Mouse (Mus musculus): Measurements from ENCODE around the gene Slc25a35. TPM values are rescaled to one million over a fixed set of nuclear protein-coding genes. Genes with fewer than 3 reads are reported as not detected.
"Not testable (repeated sequence)": the region's sequence is repeated elsewhere in the genome, so short reads cannot be mapped to it uniquely, and the experiment has no call there.

Gene Slc25a35
- 1.4 and 2.1 TPM in 2 replicates for polyA plus RNA-seq (2015; fragmentation: Nextera tagmentation; extraction: Ambion mirVana)

GRCm38 (mm10) chr11:68967337-68968282, at the start of gene Slc25a35:
Slc25a35 (plus strand) TSS chr11:68968131.
- H3K4me1 ChIP-seq: peaks cover 41% of the 10 kb centered on the region
- H3K4me2 ChIP-seq: peak within 1 kb of the TSS; percentile 96
- peak; percentile 85 for ATAC-seq (ENCODE audit: extremely low read depth, insufficient number of reproducible peaks, low FRiP score, low TSS enrichment)
- H3K27ac ChIP-seq (replicated peaks): peak within 1 kb of the TSS; percentile 48; the same call in 1 of the 2 replicates
- no peaks in the 10 kb centered on the region for H3K9me3 ChIP-seq
- peak within 1 kb of the TSS; percentile 79 for H3K9ac ChIP-seq
- H3K36me3 ChIP-seq: no peaks in the 10 kb centered on the region
- peak within 1 kb of the TSS; percentile 71 for H3K4me3 ChIP-seq
- peaks cover 8% of the 10 kb centered on the region; the same call in 1 of the 2 replicates for H3K27me3 ChIP-seq (replicated peaks)
- WGBS: under 1% methylated on average over 50 of the region's 50 CpGs

DNA sequence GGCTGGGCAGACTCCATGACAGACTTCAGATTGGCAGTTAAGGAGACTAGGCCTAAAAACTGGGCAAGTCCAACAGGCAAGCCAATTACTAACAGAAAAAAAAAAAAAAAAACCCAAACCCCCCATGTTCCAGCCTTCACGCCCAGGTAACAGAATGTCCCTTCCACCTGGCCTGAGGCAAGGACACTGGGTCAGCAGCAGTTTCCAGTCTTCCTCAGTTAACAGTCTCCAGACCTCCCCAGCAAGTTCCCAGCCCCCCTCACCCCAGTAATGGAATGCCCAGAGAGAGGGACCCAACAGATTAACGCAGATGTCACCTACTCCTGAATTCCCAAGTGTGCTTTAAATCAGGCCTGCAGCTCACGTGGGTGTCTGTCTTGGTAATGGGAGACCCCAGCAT, 44.7 kb upstream of the Slc25a35 start:
- Histone ChIP-seq H3K4me3 (no peak overlapping the region), H3K4me2 (no peak overlapping the region), H3K9ac (no peak overlapping the region), H3K36me3 (no peaks in the 10 kb centered on the region), H3K4me1 (no peaks in the 10 kb centered on the region), H3K27me3 (replicated peaks) (peaks cover 5% of the 10 kb centered on the region; the same call in 1 of the 2 replicates), H3K27ac (replicated peaks) (no peak overlapping the region), H3K9me3 (no peaks in the 10 kb centered on the region)
- 62% methylated on average over 3 of the region's 3 CpGs for WGBS
- ATAC-seq (ENCODE audit: extremely low read depth, insufficient number of reproducible peaks, low FRiP score, low TSS enrichment): no peak

- no peak for ATAC-seq (ENCODE audit: extremely low read depth, insufficient number of reproducible peaks, low FRiP score, low TSS enrichment)
- peaks cover 5% of the 10 kb centered on the region; the same call in 1 of the 2 replicates for H3K27me3 ChIP-seq (replicated peaks)
- H3K4me3 ChIP-seq: no peak overlapping the region
- H3K9me3 ChIP-seq: no peaks in the 10 kb centered on the region
- WGBS: 71% methylated on average over 2 of the region's 2 CpGs
- no peak overlapping the region for H3K4me2 ChIP-seq
- no peak overlapping the region for H3K9ac ChIP-seq
- H3K27ac ChIP-seq (replicated peaks): no peak overlapping the region
- H3K36me3 ChIP-seq: no peaks in the 10 kb centered on the region
- no peaks in the 10 kb centered on the region for H3K4me1 ChIP-seq
Measured at GRCm38 (mm10) chr11:68924749-68925148, 43.2 kb upstream of the Slc25a35 start.

DNA sequence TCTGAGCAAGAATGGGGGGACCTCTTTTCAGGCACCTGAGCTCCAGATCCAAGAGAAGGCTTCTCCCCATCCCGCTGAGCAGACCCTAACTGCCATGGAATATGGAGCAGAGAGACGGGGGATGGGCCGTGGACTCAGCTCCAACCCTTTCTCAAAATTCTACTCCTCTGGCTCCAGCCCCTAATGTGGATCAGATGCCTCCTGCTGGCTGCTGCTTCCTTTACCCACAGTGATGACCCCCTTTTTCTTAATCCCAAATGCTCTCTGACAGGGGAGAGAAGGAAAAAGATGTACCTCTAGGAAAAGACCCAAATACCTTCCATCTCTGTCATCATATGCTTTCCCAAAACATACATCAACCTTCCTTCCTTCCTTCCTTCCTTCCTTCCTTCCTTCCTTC, 41.0 kb upstream of the Slc25a35 start, which contains the start of gene Odf4:
Odf4 (minus strand) TSS at position 101 of the 400 bp plus-strand sequence.
- Histone ChIP-seq H3K4me3 (no peak within 1 kb of the TSS), H3K9ac (no peak within 1 kb of the TSS), H3K9me3 (no peaks in the 10 kb centered on the region), H3K4me1 (no peaks in the 10 kb centered on the region), H3K27me3 (replicated peaks) (peaks cover 4% of the 10 kb centered on the region; the same call in 1 of the 2 replicates), H3K36me3 (no peaks in the 10 kb centered on the region), H3K4me2 (no peak within 1 kb of the TSS), H3K27ac (replicated peaks) (no peak within 1 kb of the TSS)
- ATAC-seq (ENCODE audit: extremely low read depth, insufficient number of reproducible peaks, low FRiP score, low TSS enrichment): no peak
- WGBS: 74% methylated on average over 3 of the region's 3 CpGs

DNA sequence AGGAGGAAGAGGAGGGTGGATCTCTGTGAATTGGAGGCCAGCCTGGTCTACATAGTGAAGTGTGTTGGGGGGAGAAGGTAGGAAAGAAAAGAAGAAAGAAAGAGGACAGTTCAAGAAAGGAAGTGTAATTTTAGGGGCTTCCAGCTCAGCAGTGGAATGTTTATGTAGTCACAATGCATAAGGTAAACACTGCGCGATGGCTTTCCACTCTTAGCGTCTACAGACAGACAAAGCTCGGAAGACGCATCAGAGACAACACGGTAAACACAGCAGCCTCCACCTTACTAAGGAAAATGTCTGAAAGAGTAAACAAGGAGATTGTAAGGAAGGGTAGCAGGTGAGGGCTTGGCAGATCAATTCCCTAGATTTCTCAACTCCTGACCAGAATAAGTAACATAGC, 38.0 kb upstream of the Slc25a35 start:
- 63% methylated on average over 6 of the region's 6 CpGs for WGBS
- no peaks in the 10 kb centered on the region for H3K4me1 ChIP-seq
- H3K36me3 ChIP-seq: no peaks in the 10 kb centered on the region
- no peak overlapping the region for H3K9ac ChIP-seq
- H3K27me3 ChIP-seq (replicated peaks): no peaks in the 10 kb centered on the region; the same call in 1 of the 2 replicates
- no peaks in the 10 kb centered on the region for H3K9me3 ChIP-seq
- no peak overlapping the region for H3K4me2 ChIP-seq
- no peak overlapping the region for H3K4me3 ChIP-seq
- ATAC-seq (ENCODE audit: extremely low read depth, insufficient number of reproducible peaks, low FRiP score, low TSS enrichment): no peak
- no peak overlapping the region for H3K27ac ChIP-seq (replicated peaks)

DNA sequence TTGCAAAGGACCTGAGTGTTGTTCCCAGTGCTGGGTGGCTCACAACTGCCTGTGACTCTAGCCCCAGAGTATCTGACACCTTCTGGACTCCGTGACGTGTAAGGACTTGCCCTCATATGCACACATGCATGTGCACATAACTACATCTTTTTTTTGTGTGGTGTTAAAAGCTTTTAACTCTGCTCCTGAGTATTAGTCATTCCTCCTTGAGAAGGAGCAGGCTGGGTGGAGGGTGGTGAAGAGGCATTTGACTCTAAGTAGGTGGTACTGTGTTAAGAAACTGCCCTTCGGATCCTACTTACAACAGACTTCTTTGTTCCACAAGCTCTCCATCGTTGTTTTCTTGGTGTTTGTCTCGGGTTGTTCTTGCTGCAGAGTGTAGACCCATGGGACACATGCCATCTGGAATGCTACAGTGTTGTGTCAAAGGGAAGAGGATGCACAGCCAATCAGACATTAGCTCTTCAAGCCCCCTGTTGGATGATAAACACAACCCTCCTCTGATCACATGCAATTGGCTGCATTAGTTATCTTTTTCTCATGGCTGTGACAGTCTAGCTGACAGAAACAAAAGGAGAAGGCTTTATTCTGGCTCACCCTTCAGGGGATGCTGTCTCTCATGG, 33.9 kb upstream of the Slc25a35 start:
- Histone ChIP-seq H3K9ac (no peak overlapping the region), H3K4me1 (no peaks in the 10 kb centered on the region), H3K4me3 (no peak overlapping the region), H3K36me3 (no peaks in the 10 kb centered on the region), H3K27ac (replicated peaks) (no peak overlapping the region), H3K27me3 (replicated peaks) (no peaks in the 10 kb centered on the region), H3K9me3 (no peaks in the 10 kb centered on the region), H3K4me2 (no peak overlapping the region)
- 71% methylated on average over 5 of the region's 5 CpGs for WGBS
- ATAC-seq (ENCODE audit: extremely low read depth, insufficient number of reproducible peaks, low FRiP score, low TSS enrichment): no peak

GRCm38 (mm10) chr11:68936951-68937350, 31.0 kb upstream of the Slc25a35 start:
- not testable (repeated sequence) for H3K27me3 ChIP-seq (replicated peaks); H3K36me3 ChIP-seq; H3K4me1 ChIP-seq; H3K9ac ChIP-seq; H3K4me3 ChIP-seq; ATAC-seq (ENCODE audit: extremely low read depth, insufficient number of reproducible peaks, low FRiP score, low TSS enrichment); H3K9me3 ChIP-seq; H3K27ac ChIP-seq (replicated peaks); H3K4me2 ChIP-seq
- 79% methylated on average over 4 of the region's 4 CpGs for WGBS

DNA sequence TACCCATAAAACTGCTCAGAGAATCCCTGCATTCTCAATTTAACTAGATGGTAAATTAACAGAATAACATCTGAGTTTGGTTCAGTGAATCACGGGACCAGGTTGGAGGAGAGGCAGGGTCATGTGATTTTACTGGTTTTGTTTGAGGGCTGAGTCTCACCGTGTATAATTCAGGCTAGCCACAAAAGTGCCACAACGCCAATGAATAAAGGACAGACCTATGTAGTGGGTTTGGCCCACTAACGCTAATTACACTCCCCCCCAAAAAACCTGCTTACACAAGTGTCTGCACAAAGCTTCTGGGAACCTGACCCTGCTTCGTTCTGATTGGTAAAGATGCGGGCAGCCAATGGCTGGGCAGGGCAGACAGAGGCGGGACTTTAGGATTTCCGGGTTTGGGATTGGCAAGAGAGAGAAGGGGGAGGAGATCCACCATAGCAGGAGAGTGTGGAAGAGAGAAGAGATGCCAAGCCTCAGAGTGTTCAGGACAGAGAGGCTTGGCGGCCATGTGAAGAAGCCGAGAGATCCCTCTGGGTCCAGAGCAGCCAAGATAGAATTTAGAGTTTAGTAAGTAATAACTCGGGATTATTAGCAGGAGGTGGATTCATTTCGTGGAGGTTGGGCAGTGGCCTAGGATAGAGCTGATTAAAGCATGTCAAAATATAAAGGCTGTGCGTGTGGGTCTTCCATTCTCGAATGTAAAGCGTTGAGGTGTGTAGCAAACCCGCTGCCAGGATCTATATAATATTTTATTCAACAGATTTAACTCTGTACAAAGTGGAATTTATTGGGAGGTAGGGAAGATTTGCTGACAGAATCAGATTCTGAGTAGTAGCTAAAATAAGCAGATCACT, 28.3 kb upstream of the Slc25a35 start:
- H3K9me3 ChIP-seq: no peaks in the 10 kb centered on the region
- WGBS: 3% methylated on average over 16 of the region's 16 CpGs

DNA sequence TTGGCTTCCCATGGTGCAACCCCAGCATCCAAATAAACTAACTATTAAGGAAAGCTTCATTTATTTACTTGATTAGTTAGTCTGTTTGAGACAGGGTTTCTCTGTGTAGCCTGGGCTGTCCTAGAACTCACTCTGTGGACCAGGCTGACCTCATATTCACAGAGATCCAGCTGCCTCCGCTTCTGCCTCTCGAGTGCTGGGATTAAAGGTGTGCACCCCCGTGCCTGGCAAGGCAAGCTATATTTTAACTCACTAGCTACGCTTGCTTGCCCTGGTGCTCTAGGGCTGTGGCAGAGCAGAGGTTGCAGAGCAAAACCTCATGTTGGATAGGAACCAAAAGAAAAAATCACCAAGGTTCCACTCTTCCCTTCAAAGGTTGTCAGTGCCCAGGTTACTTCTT, 27.4 kb upstream of the Slc25a35 start:
- ATAC-seq (ENCODE audit: extremely low read depth, insufficient number of reproducible peaks, low FRiP score, low TSS enrichment): no peak
- H3K4me1 ChIP-seq: peaks cover 9% of the 10 kb centered on the region

More for the DNA sequence above, 28.3 kb upstream of the Slc25a35 start:
- Histone ChIP-seq H3K27me3 (replicated peaks) (no peaks in the 10 kb centered on the region), H3K36me3 (no peaks in the 10 kb centered on the region; the same call in 1 of the 2 replicates), H3K4me3 (peak overlapping the region; percentile 55), H3K9ac (peak overlapping the region; percentile 84), H3K27ac (replicated peaks) (peak overlapping the region; percentile 51), H3K4me1 (peaks cover 9% of the 10 kb centered on the region), H3K4me2 (peak overlapping the region; percentile 67)
- ATAC-seq (ENCODE audit: extremely low read depth, insufficient number of reproducible peaks, low FRiP score, low TSS enrichment): peak; percentile 93

DNA sequence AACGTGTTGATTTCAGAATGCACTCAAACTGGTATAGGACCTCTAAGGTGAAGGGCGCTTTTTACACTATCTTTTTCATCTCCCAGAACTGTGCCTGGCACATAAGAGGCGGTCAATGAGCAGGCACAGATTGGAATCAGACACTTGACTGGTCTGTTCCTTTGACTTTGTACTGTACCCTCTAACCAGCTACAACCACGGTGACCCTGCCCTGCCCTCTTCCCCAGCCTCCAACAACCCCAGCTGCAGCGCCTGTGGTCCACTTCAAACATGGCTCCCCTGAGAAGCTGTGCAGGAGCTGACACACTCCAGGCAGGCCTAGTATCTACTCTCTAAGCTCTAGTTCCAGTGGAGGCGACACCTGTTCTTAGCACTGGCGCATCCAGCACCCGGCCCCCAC, 25.2 kb upstream of the Slc25a35 start:
- ATAC-seq (ENCODE audit: extremely low read depth, insufficient number of reproducible peaks, low FRiP score, low TSS enrichment): no peak
- H3K4me2 ChIP-seq: no peak overlapping the region
- H3K9ac ChIP-seq: no peak overlapping the region
- no peak overlapping the region for H3K27ac ChIP-seq (replicated peaks)
- peaks cover 9% of the 10 kb centered on the region; the same call in 1 of the 2 replicates for H3K36me3 ChIP-seq
- WGBS: 68% methylated on average over 8 of the region's 8 CpGs
- no peaks in the 10 kb centered on the region for H3K9me3 ChIP-seq
- H3K4me3 ChIP-seq: no peak overlapping the region
- peaks cover 16% of the 10 kb centered on the region for H3K4me1 ChIP-seq
- peaks cover 8% of the 10 kb centered on the region; the same call in 1 of the 2 replicates for H3K27me3 ChIP-seq (replicated peaks)

More for the DNA sequence above, 27.4 kb upstream of the Slc25a35 start:
- peak overlapping the region; percentile 67 for H3K4me2 ChIP-seq
- H3K27ac ChIP-seq (replicated peaks): no peak overlapping the region
- peak overlapping the region; percentile 55 for H3K4me3 ChIP-seq
- no peaks in the 10 kb centered on the region for H3K9me3 ChIP-seq
- peak overlapping the region; percentile 84 for H3K9ac ChIP-seq
- WGBS: 62% methylated on average over 4 of the region's 4 CpGs
- H3K27me3 ChIP-seq (replicated peaks): no peaks in the 10 kb centered on the region
- H3K36me3 ChIP-seq: peaks cover 2% of the 10 kb centered on the region; the same call in 1 of the 2 replicates

All from heart, embryonic 13.5 days (tissue).